Mouse (Mus musculus) hematopoietic stem cell, adult 5-6 weeks (primary cell): ENCODE measurements at regions not wholly inside any gene's neighbourhood (a gene's known extent, or its start where the extent isn't known, plus 50 kb on each side); places are given as distances from the start of the nearest gene placed in this dataset.
"Not testable (repeated sequence)": the region's sequence is repeated elsewhere in the genome, so short reads cannot be mapped to it uniquely, and the experiment has no call there.

Experiments used
- ATAC-seq, 2 experiments: fragments of 125-278 bp in 1 of 2; replicated peaks in 1 of 2; 2 replicates each; pipeline ENCODE4 v1.8.0; 2016 to 2017; ENCODE audit warnings: inconsistent platforms in 2 of 2, mild to moderate bottlenecking in 2 of 2, moderate number of reproducible peaks in 2 of 2, low read depth in 1 of 2, moderate TSS enrichment in 1 of 2; ENCODE audit not compliant: low FRiP score in 2 of 2, poor library complexity in 2 of 2, severe bottlenecking in 2 of 2, insufficient read depth in 1 of 2, low TSS enrichment in 1 of 2

DNA sequence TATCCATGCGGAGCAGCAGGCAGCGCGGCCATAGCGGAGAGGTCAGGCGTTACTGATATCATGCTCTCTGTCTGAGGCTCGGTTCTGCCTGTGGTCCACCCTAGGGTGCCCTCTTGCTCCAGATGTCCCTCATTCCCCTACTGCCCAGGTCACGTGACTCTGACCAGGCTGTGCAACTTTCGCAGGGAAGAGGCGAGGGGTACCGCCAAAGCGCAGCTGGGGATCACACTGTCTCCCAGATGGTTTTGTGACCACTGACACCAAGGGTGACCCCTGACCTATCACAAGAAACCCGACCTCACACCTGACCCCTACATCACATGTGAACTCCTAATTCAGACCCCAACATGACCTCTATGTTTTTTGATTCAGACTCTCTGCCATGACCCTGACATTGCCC lies 50.8 kb downstream of the Gm10139 start:
- not testable (repeated sequence) for ATAC-seq

DNA sequence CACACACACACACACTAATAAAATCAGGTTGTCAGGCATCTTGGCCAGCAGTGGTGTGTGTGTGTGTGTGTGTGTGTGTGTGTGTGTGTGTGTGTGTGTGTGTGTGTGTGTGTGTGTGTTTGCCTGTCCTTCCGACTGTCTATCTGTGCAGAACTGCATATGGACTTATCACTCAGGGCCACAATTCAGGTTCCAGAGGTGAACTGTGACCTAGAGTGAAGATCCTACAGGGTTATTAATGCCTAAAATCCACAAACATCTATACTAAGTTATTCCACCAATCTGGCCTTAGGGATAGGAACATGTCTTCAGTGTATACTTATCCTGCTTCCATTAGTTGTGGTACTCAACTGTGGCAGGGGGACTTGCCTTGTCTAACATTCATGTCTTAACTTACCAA lies 73.8 kb downstream of the Gm10139 start:
- ATAC-seq, result peak; percentile 62 to 71; a peak in 3 of 4 replicates

DNA sequence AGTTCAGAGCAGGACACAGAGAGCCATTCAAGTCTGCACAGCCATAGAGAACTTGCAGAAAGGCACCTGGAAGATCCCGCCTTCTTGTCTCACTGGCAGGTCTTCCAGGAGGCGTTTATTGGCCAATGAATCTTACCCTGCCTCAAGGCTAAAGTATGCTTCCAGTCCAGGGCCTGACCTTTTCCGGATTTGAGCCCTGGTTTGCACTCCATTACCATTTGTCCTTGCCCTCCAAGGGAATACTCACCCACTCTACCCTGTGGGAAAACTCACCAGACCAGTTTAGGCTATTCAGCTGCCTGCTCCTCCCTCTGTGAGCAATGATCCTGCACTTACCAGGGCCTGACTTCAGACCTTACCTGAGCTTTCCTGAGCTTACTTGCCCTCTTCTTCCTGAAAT lies 107.7 kb downstream of the Gm10139 start:
- not testable (repeated sequence) for ATAC-seq

DNA sequence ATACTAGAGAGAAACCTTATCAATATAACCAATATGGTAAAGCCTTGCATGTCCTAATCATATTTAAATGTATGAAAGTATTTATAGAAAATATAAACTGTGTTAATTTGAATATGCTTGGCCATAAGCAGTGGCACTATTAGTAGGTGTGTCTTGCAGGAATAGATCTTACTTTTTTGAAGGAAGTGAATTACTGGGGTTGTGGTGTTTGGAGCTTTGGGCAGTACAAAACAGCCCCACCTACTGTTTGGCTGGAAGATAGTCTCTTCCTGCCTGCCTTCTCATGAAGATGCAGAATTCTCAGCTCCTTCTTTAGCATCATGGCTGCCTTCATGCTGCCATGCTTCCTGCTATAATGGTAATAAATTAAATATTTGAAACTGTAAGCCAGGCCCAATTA lies 137.8 kb downstream of the Gm10139 start:
- ATAC-seq, result not testable (repeated sequence)

DNA sequence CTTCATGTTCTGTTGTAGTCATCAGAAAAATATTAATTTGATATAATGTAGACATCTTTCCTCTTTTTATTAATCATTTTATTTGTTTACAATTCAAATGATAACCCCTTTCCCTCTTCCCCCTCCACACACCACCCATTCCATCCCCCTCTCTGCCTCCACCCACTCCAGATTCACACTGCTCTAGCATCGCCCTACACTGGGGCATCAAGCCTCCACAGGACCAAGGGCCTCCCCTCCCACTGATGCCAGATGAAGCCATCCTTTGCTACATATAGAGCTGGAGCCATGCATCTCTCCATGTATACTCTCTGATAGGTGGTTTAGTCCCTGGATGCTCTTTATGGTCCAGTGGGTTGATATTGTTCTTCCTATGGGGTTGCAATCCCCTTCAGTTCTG lies 147.4 kb downstream of the Gm10139 start:
- ATAC-seq, result not testable (repeated sequence)
